Mouse (Mus musculus): ENCODE results near the gene Tiam1.

Tiam1 gene

GRCm38 (mm10) chr16:89882477-89883234 lies 260.9 kb downstream of the Tiam1 start:
- no peak for DNase-seq (ENCODE audit: low read depth, low spot score)

GRCm38 (mm10) chr16:89877206-89877605 lies 266.4 kb downstream of the Tiam1 start:
- no peak for DNase-seq (ENCODE audit: low read depth, low spot score)

GRCm38 (mm10) chr16:89876079-89876478 lies 267.5 kb downstream of the Tiam1 start:
- DNase-seq (ENCODE audit: low read depth, low spot score), result no peak

- DNase-seq (ENCODE audit: low read depth, low spot score), result no peak
Observed at GRCm38 (mm10) chr16:89874012-89874704, 269.4 kb downstream of the Tiam1 start.

DNA sequence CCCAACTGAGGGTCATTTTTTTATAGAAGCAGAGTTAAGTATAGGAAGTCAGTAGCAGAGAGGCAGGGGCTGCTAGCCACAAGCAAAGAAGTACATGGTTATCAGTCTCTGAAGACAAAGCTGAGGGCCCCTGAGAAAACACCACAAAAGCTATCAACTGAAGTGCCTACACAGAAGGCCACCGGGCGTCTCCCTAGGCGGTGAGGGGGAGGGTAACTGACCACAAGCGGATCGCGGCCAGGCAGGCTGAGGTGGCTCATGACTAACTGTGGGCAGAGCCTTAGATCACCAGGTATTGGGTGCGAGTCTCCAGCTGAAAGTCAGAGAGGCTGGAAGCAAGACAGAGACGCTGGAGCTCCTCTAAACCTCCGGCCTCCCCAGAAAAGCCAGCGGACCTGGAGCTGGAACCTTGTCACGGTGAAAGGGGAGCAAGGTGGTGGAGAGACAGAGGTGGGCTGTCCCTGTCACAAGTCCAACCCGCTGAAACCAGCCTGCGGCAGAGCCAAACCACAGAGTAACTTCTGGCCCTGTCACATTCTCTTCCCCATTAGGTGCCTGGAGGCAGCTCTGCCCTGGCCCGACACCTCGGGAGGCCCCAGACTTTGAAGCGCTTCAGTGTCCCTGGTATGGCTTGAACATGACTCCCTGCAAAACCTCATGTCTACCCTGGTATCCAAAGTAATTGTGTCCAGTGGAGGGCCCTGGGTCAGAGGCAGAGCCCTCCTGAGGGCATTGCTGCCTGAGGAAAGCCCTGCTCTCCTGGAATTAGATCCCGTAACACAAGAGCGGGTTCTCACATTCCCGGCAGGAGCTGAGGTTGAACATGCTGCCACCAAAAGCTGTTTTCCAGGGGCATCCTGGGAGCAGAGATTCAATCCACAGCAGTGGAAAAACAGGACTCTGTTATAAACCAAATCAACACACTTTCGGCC lies 271.3 kb downstream of the Tiam1 start:
- no peak for DNase-seq (ENCODE audit: low read depth, low spot score)

DNA sequence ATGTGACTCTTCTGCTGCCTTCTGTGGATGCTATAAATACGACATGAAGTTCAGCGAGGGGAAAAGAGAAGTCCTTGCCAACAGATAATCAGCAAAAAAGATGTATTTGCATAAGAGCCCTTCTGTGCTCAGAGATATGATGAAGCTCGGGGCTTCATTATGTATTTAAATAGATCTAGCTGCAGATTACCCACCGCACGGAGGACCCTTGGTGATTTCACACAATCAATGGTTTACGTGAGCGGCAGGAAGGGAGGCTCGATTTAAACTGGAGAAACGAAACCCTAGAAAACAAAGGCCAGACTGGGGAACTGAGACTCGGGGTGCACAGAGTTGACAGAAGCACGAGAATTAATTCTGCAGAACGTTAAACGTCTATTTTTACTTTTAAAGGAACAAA lies 272.2 kb downstream of the Tiam1 start:
- no peak for DNase-seq (ENCODE audit: low read depth, low spot score)

DNA sequence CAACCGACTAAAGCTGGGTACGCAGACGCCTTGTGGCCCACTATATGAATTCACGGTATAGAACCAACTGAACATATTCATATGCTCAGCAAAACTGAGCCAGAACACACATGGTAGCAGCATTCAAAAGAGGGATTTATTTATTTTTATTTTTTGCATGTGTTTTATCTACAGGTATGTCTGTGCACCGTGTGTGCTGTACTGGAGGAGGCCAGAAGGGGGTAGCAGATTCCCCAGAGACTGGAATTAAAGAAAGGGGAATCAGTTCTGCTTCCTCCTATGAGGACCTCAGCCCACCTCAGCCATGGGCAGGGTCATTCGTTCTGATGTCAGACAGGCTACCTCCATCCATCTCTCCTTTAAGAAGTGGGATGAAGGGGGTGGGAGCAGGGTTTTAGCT lies 273.5 kb downstream of the Tiam1 start:
- no peak for DNase-seq (ENCODE audit: low read depth, low spot score)

DNA sequence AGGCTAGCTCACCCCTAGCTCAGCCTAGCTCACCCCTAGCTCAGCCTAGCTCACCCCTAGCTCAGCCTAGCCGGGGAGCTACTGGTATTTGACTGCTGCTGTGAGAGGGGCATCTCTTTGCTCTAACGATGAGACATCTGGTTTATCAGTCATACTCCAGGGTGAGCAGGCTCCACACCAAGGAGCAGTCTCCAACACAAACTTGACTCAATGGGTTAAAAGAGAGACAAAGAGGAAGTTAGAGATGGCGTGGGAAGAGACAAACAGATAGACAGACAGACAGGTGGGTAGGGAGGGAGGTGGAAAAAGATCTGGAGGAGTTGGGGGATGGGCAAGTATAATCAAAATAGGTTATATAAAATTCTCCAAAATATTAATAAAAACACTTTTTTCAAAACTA lies 275.1 kb downstream of the Tiam1 start:
- DNase-seq (ENCODE audit: low read depth, low spot score), result no peak

GRCm38 (mm10) chr16:89867212-89867829 lies 276.2 kb downstream of the Tiam1 start:
- no peak for DNase-seq (ENCODE audit: low read depth, low spot score)

DNA sequence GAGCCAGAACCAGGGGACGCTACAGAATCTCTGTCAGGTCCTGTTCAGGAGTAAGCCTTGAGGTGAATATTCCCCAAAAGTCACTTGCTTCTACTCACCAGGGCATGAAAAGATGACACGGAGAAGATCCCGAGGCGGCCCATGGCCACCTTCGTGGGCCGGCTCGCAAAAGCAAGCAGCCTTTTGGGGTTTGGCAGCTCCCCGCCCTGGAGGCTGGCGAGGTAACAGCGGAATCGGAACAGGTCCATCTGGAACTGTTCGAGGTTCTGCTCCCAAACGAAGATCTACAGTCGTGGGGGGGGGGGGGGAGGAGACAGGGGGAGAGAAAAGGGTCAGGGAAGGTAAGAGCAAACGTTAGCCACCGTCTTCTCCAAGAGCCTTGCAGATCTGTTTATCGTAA lies 278.4 kb downstream of the Tiam1 start:
- no peak for DNase-seq (ENCODE audit: low read depth, low spot score)

DNA sequence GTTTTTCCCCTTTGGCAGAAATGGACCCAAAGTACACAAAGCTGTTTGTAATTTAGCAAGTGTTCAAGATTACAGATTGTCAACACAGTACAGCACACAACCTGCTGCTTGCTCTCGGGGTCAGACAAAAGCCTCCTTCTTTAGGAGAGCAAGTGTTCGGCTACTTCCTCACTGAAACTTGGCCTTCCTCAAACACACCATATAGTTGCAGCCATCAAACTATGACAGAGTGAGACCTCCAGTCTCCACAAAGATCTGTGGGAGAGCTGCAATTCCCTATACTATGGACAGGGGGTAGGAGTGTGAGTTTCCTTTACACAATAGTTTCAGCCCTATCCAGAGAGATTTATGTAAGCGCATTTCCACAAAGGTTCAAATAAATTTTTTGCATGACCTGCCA lies 278.9 kb downstream of the Tiam1 start:
- DNase-seq (ENCODE audit: low read depth, low spot score), result no peak

GRCm38 (mm10) chr16:89863264-89863663 lies 280.3 kb downstream of the Tiam1 start:
- DNase-seq (ENCODE audit: low read depth, low spot score), result no peak

- DNase-seq (ENCODE audit: low read depth, low spot score), result no peak
Observed at GRCm38 (mm10) chr16:89861531-89861930, 282.0 kb downstream of the Tiam1 start.

DNA sequence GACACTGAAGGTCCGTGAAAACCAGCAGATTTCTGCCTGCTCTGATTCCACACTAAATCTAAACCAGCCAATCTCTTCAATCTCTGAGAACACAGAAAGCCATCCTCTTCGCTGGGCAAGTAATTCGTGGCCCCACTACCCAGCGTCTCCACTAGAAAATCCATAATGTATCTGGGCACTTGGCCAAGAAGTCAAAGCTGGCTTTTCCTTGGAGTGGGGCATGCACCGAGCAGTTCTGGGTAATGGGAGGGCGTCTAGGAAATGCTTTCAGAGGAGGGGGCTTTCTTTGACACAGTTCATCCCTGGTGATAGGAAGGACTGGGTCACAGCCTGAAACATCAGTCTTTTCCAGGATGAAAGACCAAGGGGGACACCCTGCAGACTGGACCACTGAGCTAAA lies 282.9 kb downstream of the Tiam1 start:
- DNase-seq (ENCODE audit: low read depth, low spot score), result no peak

GRCm38 (mm10) chr16:89857666-89858065 lies 285.9 kb downstream of the Tiam1 start:
- no peak for DNase-seq (ENCODE audit: low read depth, low spot score)

DNA sequence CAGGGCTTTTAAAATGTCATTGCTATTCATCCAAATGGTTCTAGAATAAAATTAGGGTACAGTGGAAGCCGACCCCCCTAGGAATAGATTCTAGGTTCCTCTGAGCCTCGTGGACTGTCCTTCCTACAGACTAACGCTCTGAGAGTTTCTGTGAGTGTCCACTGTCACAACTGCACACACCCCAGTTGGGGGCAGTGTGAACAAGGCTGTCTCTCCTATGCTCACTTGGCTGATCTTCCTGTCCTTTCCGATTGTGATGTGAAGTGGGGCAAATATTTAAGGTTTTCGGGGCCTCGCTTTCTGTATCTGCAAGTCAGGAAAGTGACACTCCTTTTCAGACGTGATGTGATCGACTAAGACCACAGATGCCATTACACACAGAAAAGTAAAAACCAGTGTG lies 288.8 kb downstream of the Tiam1 start:
- no peak for DNase-seq (ENCODE audit: low read depth, low spot score)

GRCm38 (mm10) chr16:89851333-89851732 lies 292.2 kb downstream of the Tiam1 start:
- no peak for DNase-seq (ENCODE audit: low read depth, low spot score)

GRCm38 (mm10) chr16:89848651-89849597 lies 294.6 kb downstream of the Tiam1 start:
- peak; percentile 65 for DNase-seq (ENCODE audit: low read depth, low spot score)

DNA sequence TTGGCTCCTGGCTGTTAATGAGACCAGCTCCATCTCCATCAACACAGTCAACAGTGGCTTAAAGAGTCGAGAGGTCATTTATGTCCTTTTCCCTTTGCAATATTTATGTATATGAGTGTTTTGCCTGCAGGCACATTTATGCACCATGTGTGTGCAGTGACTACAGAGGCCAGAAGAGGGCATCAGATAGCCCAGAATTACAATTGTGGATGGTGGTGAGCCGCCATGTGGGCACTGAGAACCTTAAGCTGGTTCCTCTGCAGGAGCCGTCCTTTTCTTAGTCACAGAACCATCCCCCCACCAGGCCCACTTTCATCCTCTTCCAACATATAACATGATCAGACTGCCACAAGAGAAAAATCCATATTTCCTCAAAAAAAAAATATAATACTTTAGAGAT lies 295.4 kb downstream of the Tiam1 start:
- DNase-seq (ENCODE audit: low read depth, low spot score), result peak; percentile 30

GRCm38 (mm10) chr16:89845461-89845860 lies 298.1 kb downstream of the Tiam1 start:
- no peak for DNase-seq (ENCODE audit: low read depth, low spot score)

DNA sequence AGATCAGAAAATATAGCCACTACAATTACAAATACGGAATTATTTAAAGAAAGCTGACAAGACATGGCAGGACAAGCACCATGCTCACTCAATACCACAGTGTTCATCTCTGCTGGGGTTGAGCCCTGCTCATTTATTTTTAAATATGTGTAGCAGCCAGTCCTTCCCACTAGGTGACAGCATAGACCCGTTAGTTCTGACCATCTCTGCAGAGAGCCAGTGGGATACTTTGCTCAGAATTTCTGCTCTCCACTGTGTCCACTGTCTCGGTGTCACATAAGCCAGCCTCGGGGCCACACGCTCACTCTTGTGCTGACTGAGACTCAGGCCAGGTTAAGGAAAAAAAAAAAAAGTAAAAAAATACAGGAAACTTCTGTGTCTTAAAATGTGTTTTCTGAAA lies 299.0 kb downstream of the Tiam1 start:
- peak; percentile 70 for DNase-seq (ENCODE audit: low read depth, low spot score)
